Mouse (Mus musculus) liver, adult (tissue): ENCODE data around the gene Arap2.

Source experiments
- GATA4 ChIP-seq: IDR thresholded peaks from 2 replicates; pipeline ENCODE4 v1.6.1; 2014; ENCODE audit warnings: mild to moderate bottlenecking, low read length; ENCODE audit not compliant: insufficient replicate concordance

The Arap2 gene

GRCm38 (mm10) chr5:62765784-62766701 lies at the start of gene Arap2:
TSS of gene Arap2 (minus strand) at chr5:62766159.
- no peak for TF ChIP-seq GATA4

- no peak for TF ChIP-seq GATA4
These were observed 49.8 kb upstream of the Arap2 start for GRCm38 (mm10) chr5:62815741-62816140.

DNA sequence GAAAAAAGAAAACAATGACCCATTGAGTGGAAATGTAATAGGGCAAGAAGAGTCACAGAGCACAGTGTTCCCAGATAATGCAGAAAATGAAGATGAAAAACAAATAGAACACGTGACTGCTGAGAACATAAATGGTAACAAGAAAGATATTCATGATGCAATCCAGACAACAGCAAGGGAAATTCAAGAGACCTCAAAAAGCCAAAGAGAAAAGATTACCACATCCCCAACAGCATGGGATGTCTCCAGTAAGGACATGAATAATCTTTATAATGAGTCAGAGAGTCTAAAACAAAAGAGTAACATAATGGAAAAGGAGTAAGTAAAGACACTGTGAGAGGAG lies 48.1 kb upstream of the Arap2 start:
- TF ChIP-seq GATA4 = no peak

DNA sequence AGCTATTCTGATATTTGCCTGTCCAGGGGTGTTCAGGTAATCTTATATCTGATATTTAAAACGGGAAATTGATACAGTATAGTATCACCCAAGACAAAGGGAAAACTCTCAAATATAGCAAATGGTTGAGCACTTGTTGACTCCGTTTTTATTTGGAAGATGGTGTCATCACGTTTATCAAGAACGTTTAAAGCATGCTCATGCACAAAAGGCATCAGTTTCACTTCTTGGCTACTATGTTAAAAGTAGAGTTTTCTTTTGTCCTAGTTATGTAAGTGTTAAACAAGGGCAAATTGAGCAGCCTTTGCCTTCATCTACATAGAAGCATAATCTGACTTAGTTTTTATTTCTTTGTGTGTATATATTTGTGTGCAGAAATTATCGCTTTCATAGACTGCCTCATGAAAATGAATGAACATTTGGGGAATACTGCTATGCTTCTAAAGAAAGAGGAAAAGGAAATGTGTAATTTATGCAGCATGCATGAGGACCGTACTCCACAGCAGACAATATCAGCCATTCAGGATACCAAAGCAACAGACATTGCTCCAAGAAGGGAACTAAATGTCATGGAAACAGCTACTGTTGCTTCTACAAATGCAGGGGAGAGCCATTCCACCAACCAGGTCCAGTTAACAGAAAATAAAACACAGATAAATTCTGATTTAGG lies 47.6 kb upstream of the Arap2 start, which contains the start of gene Dthd1:
TSS of gene Dthd1 (plus strand) at position 422 of the 670 bp plus-strand sequence.
- no peak for TF ChIP-seq GATA4

GRCm38 (mm10) chr5:62792776-62793175 lies 26.8 kb upstream of the Arap2 start:
- TF ChIP-seq GATA4 = no peak

GRCm38 (mm10) chr5:62790921-62791564 lies 25.1 kb upstream of the Arap2 start:
- TF ChIP-seq GATA4 = no peak

- no peak for TF ChIP-seq GATA4
These were observed 20.9 kb upstream of the Arap2 start for GRCm38 (mm10) chr5:62786809-62787208.

GRCm38 (mm10) chr5:62778682-62779081 lies 12.7 kb upstream of the Arap2 start:
- no peak for TF ChIP-seq GATA4

- no peak for TF ChIP-seq GATA4
These were observed 11.8 kb upstream of the Arap2 start for GRCm38 (mm10) chr5:62777804-62778203.

DNA sequence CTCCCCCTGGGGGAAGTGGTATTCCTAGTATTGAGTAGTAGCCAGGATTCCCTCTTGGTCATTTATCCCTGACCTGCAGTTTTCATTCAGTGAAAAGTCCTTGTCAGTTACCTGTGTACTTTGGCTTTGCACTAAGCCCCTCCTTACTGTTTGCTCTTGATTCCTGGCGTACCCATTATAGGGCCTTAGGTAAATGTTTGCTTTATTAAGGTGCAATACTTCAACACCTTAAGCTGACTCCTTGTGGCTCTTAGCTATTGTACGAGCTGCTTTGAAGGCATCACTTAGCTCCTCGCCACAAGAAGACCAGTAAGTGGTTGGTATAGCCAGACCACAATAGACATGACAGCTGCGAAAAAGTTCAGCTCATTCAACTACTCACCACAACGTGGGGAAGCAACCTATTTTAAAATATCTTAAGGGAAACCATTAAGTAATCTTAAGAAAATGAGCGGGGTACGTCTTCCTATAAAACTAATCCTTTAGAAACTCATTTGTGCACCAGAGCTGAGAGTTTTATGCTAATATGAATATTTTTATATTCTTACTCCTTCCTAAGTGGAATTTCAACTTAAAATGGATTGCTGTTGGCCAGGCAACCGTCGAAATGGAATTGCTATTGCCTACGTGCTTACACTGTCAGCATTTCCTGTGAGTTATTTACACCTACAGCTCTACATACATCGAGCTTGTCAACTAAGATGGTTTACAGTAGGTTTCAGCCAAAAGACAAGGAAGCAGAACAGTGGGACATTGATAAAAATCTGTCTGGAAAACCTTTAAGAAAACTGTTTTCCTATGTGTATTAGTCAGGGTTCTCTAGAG lies 6.0 kb upstream of the Arap2 start:
- TF ChIP-seq GATA4 = no peak

GRCm38 (mm10) chr5:62765459-62765783 lies 538 bp downstream of the Arap2 start:
- no peak for TF ChIP-seq GATA4

GRCm38 (mm10) chr5:62764161-62764560 lies 1.8 kb downstream of the Arap2 start:
- TF ChIP-seq GATA4 = no peak

DNA sequence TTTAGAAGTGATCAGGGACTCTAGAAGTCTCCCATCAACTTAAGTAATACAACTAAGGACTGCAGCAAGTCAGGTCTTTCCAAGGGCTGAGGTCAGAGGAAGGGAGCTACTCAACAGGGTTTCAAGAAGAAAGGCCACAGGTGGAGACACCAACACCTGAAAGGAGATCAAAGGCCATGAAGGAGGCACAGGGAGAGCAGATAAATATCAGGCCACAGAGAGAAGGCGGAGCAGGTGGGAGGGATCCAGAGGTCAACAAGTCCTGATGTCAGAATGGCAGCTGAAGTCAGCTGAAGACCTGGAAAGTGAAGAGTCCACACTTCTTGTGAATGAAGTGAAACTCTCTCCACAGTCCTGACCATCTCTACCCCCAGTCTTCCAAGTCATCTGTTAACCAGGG lies 2.9 kb downstream of the Arap2 start:
- no peak for TF ChIP-seq GATA4

DNA sequence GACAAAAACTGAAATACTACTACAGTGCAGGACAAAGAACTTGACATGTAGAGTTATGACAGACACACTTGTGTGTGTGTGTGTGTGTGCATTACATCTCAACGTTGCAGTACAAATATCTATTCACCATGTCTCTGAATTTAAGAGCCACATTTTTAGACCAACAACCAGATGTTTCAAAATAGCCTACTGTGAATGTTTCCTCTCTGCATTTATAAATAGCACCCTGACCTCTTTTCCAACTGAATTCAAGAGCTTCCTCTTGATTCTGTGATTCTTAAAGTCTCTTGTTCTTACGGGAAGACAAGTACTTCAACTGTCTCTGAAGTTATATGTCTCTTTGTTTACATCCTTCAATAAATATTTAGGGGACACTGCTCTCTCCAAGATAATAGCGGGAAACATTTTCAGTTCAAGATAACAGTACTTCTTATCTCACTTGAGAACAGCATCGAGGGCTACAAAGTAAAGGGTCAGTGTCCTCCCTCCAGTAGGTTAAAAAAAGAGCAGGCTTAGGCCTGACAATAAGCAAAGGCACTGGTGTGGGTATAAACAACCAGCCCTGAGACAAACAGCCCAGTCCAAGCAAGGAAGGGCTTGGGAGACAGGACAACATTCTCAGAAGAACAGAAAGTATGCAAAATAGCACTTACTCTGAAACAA lies 3.5 kb downstream of the Arap2 start:
- peak; percentile 84 for TF ChIP-seq GATA4
